Mouse (Mus musculus) forebrain, embryonic 10.5 days (tissue): ENCODE data around the gene Cntn3. TPM values are rescaled to one million over a fixed set of nuclear protein-coding genes. Genes with fewer than 3 reads are reported as not detected.

Source experiments
- DNase-seq: peaks from one replicate; pipeline ENCODE4 v3.0.0-alpha.2; 2017; ENCODE audit warnings: low spot score; ENCODE audit errors: extremely low spot score
- H3K27ac ChIP-seq: fragments of 300-500 bp; sonication (generic); 2 replicates; pipeline ENCODE4 v1.5.1; 2016; ENCODE audit warnings: mild to moderate bottlenecking
- H3K27me3 ChIP-seq: fragments of 300-500 bp; sonication (generic); 2 replicates; pipeline ENCODE4 v1.6.1; 2016; ENCODE audit warnings: mild to moderate bottlenecking; ENCODE audit not compliant: poor library complexity, severe bottlenecking
- H3K36me3 ChIP-seq: fragments of 300-500 bp; sonication (generic); replicated peaks from 2 replicates; pipeline ENCODE4 v1.6.1; 2016; ENCODE audit warnings: mild to moderate bottlenecking, moderate library complexity
- H3K4me1 ChIP-seq: fragments of 300-500 bp; sonication (generic); 2 replicates; pipeline ENCODE4 v1.6.1; 2016
- H3K4me3 ChIP-seq: fragments of 300-500 bp; sonication (generic); 2 replicates; pipeline ENCODE4 v1.5.1; 2016; ENCODE audit warnings: mild to moderate bottlenecking, moderate library complexity
- H3K9me3 ChIP-seq: fragments of 300-500 bp; sonication (generic); 2 replicates; pipeline ENCODE4 v1.6.1; 2016; ENCODE audit warnings: mild to moderate bottlenecking, moderate library complexity
- WGBS: fragments of 180-500 bp; shearing (Covaris S2); methylation state at CpG from one replicate; pipeline ENCODE4 v1.1.7; 2016; 5-methylcytosine and 5-hydroxymethylcytosine counted together
- polyA plus RNA-seq: library from polyadenylated mRNA; unstranded; fragments of >200 nt; fragmentation: Nextera tagmentation; extraction: Ambion mirVana; gene quantifications from 2 replicates; pipeline ENCODE4 v1.2.1, GENCODE M21; 2016

Gene Cntn3
- polyA plus RNA-seq, 1 experiment from 2014 or later = 0.25 TPM

DNA sequence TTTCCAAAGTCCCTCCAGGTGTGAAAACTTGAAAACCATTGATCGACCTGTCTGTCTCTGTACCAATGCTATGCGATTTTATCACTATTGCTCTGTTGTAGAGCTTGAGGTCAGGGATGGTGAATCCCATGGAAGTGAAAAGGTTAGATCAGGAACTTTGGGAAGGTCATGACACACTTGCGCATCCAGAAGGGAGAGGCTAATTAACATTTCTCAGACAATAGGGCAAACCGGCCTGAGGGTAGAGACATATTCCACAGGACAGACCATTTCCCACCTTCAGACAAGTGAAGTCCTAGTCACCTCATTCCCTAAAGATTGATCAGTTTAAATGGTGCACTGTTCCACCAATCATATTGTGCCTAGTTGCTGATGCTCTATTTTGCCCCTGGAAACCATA, 451.2 kb downstream of the Cntn3 start:
- H3K9me3 ChIP-seq = no peaks in the 10 kb centered on the region
- no peak overlapping the region for H3K27ac ChIP-seq
- WGBS = 93% methylated on average over 4 of the region's 4 CpGs
- no peaks in the 10 kb centered on the region for H3K36me3 ChIP-seq
- H3K4me1 ChIP-seq = no peaks in the 10 kb centered on the region; the same call in 1 of the 2 replicates
- DNase-seq = no peak
- H3K27me3 ChIP-seq = no peaks in the 10 kb centered on the region
- no peak overlapping the region for H3K4me3 ChIP-seq

DNA sequence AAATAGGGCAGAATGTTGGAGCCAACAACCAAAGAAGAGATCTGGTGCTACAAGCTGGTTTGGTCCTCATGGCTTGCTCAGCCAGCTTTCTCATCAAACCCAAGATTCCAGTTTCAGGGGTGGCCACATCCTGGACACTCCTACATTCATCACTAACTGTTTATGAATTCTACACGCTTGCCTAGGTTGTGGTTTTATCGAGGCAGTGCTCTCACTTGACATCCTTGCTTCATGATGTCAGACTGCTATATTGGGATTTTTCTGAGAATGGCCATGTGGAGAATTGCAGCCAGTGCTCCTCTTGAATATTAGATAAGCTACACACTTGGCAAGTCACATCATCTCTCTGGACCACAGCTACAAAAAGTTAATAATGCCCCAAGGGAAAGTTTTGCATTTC, 452.9 kb downstream of the Cntn3 start:
- Histone ChIP-seq H3K27me3 (no peaks in the 10 kb centered on the region), H3K36me3 (no peaks in the 10 kb centered on the region), H3K4me1 (no peaks in the 10 kb centered on the region; the same call in 1 of the 2 replicates), H3K9me3 (no peaks in the 10 kb centered on the region), H3K4me3 (no peak overlapping the region), H3K27ac (no peak overlapping the region)
- 90% methylated on average over 2 of the region's 2 CpGs for WGBS
- no peak for DNase-seq

DNA sequence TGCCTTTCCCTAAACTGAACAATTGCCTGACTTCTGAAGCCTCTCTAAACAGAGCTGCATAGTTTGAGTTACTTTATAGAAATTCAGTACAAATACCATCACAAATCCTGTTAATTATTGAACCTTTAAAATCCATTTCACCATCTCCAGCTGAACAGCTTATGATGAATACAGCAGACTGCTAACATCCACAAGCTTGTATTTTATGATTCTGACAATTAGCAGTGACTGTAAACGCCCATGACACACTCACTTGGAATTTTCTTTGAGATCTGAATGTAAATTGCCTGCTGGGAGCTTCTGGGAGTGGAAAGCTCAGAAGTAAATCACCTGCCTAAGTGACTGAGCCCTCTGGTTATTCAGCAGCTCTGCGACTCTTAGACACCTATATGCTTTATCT, 459.3 kb downstream of the Cntn3 start:
- Histone ChIP-seq H3K36me3 (no peaks in the 10 kb centered on the region), H3K27me3 (no peaks in the 10 kb centered on the region), H3K4me1 (no peaks in the 10 kb centered on the region), H3K4me3 (no peak overlapping the region), H3K9me3 (no peaks in the 10 kb centered on the region), H3K27ac (no peak overlapping the region)
- WGBS = 78% methylated on average over 2 of the region's 2 CpGs
- no peak for DNase-seq
